Mouse (Mus musculus): ENCODE data around the gene Cxcl10. TPM values are rescaled to one million over a fixed set of nuclear protein-coding genes. Genes with fewer than 3 reads are reported as not detected.
A peak's percentile ranks its signal among the peaks of the same experiment; 100 is the strongest.

The Cxcl10 gene
- polyA plus RNA-seq, 1 experiment from 2014 or later, result 0.18 TPM

DNA sequence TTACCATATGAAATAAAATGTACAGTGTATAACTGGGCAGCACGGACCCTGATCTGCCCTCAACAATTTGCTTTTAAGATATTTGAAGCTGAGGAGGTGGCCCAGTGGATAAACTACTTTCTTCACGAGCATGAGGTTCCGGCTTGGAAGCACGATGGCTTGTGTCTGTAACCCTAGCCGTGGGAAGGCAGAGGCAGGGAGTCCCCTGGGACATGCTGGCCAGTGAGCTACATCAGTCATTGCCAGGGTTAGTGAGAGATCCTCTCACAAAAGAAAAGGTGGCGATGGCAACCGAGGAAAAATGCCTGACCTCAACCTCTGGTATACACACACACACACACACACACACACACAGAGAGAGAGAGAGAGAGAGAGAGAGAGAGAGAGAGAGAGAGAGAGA, 35.1 kb upstream of the Cxcl10 start:
- no peak overlapping the region for H3K27ac ChIP-seq (replicated peaks)
- no peaks in the 10 kb centered on the region for H3K4me1 ChIP-seq
- H3K9ac ChIP-seq (replicated peaks), result no peak overlapping the region
- H3K36me3 ChIP-seq, result no peaks in the 10 kb centered on the region
- no peaks in the 10 kb centered on the region for H3K27me3 ChIP-seq (replicated peaks)
- no peaks in the 10 kb centered on the region for H3K9me3 ChIP-seq (replicated peaks)
- WGBS, result 41% methylated on average over 7 of the region's 7 CpGs
- no peak overlapping the region for H3K4me3 ChIP-seq (replicated peaks)
- ATAC-seq (ENCODE audit: low FRiP score), result no peak
- no peak overlapping the region for H3K4me2 ChIP-seq

DNA sequence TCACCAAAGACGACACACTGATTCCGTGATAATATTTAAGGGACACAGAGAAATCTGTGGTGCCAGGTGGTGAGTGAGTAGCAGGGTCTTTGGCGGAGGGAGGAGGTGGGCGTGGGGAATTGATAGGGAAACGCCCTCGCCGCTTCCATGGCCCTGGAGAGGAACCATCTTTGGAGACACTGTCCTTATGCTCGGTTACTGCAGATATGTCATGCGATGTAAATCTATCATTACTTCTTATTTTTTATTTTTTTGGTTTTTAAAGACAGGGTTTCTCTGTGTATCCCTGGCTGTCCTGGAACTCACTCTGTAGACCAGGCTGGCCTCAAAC, 33.6 kb upstream of the Cxcl10 start:
- WGBS, result 58% methylated on average over 9 of the region's 9 CpGs
- ATAC-seq (ENCODE audit: low FRiP score), result peak; percentile 14; the same call in 1 of the 2 replicates
- H3K4me1 ChIP-seq, result no peaks in the 10 kb centered on the region
- no peak overlapping the region for H3K9ac ChIP-seq (replicated peaks)
- H3K4me2 ChIP-seq, result no peak overlapping the region
- H3K27ac ChIP-seq (replicated peaks), result no peak overlapping the region
- H3K9me3 ChIP-seq (replicated peaks), result no peaks in the 10 kb centered on the region
- no peak overlapping the region for H3K4me3 ChIP-seq (replicated peaks)
- H3K36me3 ChIP-seq, result no peaks in the 10 kb centered on the region
- no peaks in the 10 kb centered on the region for H3K27me3 ChIP-seq (replicated peaks)

DNA sequence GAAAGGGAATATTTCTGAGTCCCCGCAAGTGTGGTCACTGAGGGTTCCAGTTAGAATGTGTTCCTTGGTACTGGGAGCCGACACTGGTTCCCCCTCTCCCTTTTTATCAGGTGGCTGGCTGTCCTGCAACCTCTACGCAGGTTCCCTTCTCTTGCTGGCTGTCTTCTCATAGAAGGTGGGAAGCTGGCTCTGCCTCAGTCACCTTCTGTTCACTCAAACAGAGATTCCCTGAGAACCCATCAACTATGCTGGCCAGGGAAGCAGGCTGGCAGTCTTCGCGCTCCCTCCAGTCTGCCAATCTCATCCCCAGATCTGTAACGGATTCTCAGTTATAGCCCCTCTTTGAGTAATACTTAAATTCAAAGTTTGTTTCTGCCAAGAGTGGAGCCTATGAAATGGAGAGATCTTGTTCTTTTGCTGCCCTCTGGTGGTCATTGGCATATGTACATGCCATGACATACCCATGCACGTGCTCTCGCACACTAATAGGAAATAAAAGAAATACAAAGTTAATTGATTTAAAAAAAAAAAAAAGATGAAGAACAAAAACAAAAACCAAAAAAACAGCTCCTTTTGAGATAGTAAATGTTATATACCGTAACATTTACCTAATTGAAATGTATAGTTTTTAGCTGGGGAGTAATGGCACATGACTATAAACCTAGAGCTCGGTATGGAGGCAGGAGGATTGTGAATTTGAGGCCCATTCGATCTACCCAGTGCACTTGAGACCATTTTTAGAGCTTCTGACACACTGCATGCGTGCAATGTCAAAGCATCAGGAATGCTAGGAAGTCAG, 33.1 kb upstream of the Cxcl10 start:
- no peaks in the 10 kb centered on the region for H3K4me1 ChIP-seq
- no peaks in the 10 kb centered on the region for H3K36me3 ChIP-seq
- peak; percentile 90 for ATAC-seq (ENCODE audit: low FRiP score)
- 36% methylated on average over 12 of the region's 12 CpGs for WGBS
- no peak overlapping the region for H3K9ac ChIP-seq (replicated peaks)
- H3K27ac ChIP-seq (replicated peaks), result no peak overlapping the region
- H3K27me3 ChIP-seq (replicated peaks), result no peaks in the 10 kb centered on the region
- no peaks in the 10 kb centered on the region for H3K9me3 ChIP-seq (replicated peaks)
- H3K4me3 ChIP-seq (replicated peaks), result no peak overlapping the region
- H3K4me2 ChIP-seq, result no peak overlapping the region

DNA sequence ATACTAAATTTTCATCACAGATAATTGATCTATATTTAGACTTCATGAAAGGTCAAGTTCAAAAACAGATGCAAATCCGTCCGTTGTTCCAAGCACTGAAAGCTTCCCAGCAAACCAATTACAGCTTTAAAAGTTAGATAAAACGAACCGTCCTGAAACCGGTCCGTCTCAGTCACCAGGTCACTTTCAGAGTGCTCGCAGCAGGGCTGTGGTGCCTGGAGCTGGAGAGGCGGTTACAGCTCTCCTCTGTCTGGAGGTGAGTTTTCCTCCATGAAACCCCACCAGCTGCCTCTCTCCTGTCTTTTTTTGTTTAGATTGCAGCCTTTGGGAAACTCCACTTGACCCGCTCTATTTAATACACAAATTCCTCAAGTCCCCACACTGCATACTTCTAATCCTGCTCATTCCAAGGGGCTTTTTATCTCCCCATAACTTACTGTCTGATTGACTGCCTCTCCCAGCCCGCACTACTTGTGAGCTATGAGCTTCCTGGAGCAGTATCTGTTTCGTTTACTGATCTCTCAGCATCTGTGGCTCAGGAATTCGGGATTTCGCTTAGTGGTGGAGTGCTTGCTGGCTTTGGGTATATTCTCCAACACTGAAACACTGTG, 28.2 kb upstream of the Cxcl10 start:
- Histone ChIP-seq H3K9ac (replicated peaks) (no peak overlapping the region), H3K27me3 (replicated peaks) (no peaks in the 10 kb centered on the region), H3K9me3 (replicated peaks) (no peaks in the 10 kb centered on the region), H3K4me1 (no peaks in the 10 kb centered on the region), H3K4me3 (replicated peaks) (no peak overlapping the region), H3K36me3 (no peaks in the 10 kb centered on the region), H3K4me2 (no peak overlapping the region), H3K27ac (replicated peaks) (no peak overlapping the region)
- 58% methylated on average over 13 of the region's 13 CpGs for WGBS
- ATAC-seq (ENCODE audit: low FRiP score), result no peak

DNA sequence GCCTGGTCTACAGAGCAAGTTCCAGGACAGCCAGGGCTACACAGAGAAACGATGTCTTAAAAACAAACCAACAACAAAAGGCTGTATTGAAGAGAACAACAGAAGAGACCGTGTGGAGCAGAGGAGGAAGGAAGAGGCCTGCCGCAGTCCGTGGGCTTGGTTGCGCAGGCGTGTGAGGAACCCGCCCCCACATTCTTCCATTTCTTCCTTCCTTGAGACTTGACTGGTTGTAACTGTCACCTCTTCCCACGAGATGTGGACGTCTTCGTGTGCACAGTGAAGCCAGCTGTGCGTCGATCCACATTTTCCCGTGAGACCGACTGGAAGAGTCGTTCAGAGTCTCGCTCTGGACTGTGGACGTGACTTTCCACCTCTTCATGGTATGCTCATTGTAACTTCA, 26.7 kb upstream of the Cxcl10 start:
- no peaks in the 10 kb centered on the region for H3K36me3 ChIP-seq
- H3K4me3 ChIP-seq (replicated peaks), result no peak overlapping the region
- H3K9ac ChIP-seq (replicated peaks), result no peak overlapping the region
- H3K27me3 ChIP-seq (replicated peaks), result no peaks in the 10 kb centered on the region
- WGBS, result 80% methylated on average over 17 of the region's 17 CpGs
- ATAC-seq (ENCODE audit: low FRiP score), result no peak
- no peaks in the 10 kb centered on the region for H3K9me3 ChIP-seq (replicated peaks)
- H3K4me2 ChIP-seq, result no peak overlapping the region
- H3K4me1 ChIP-seq, result peaks cover 10% of the 10 kb centered on the region; the same call in 1 of the 2 replicates
- H3K27ac ChIP-seq (replicated peaks), result no peak overlapping the region

DNA sequence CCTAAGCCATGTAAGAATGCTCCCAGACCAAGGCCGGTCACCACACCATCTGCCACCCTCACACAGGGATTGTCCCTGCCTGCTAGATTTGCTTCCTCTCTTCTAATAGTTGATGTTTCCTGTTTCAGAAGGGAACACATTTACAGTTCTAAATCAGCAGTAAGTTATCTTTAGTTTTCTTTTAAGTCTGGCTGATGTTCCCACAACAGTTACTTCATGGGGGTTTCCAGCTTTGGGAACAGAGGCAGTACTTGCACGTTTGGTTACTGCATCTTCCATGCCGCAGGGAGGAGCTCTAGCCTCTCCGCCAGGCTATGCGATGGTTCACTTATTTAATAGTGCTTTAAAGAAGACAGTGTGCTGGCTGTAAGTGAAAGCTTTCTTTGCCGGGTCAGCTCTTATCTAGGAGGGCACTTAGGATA, 26.0 kb upstream of the Cxcl10 start:
- H3K4me3 ChIP-seq (replicated peaks), result no peak overlapping the region
- no peaks in the 10 kb centered on the region for H3K36me3 ChIP-seq
- 54% methylated on average over 6 of the region's 6 CpGs for whole genome bisulfite sequencing
- no peaks in the 10 kb centered on the region for H3K27me3 ChIP-seq (replicated peaks)
- no peaks in the 10 kb centered on the region for H3K9me3 ChIP-seq (replicated peaks)
- peaks cover 10% of the 10 kb centered on the region; the same call in 1 of the 2 replicates for H3K4me1 ChIP-seq
- no peak overlapping the region for H3K9ac ChIP-seq (replicated peaks)
- H3K4me2 ChIP-seq, result no peak overlapping the region
- no peak for ATAC-seq (ENCODE audit: low FRiP score)
- no peak overlapping the region for H3K27ac ChIP-seq (replicated peaks)

DNA sequence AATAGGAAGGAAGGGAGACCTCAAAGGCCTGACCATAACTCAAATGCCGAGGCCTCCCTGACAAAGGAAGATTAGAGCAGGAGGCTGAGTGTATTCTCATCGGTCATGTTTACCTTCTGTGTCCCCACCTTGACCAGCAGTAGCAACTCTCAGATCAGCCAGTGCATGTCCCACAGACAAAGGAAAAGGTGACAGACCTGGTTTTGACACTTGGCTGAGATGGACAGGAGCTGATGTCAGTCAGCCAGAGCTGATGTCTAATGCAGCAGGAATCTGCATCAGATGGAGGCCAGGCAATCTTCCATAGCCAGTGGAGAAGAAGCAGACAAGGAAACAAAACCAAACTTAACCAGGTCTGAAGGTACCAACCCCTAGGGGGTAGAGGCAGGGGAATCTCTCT, 23.9 kb upstream of the Cxcl10 start:
- H3K9ac ChIP-seq (replicated peaks), result no peak overlapping the region
- 60% methylated on average over 2 of the region's 2 CpGs for WGBS
- no peak for ATAC-seq (ENCODE audit: low FRiP score)

DNA sequence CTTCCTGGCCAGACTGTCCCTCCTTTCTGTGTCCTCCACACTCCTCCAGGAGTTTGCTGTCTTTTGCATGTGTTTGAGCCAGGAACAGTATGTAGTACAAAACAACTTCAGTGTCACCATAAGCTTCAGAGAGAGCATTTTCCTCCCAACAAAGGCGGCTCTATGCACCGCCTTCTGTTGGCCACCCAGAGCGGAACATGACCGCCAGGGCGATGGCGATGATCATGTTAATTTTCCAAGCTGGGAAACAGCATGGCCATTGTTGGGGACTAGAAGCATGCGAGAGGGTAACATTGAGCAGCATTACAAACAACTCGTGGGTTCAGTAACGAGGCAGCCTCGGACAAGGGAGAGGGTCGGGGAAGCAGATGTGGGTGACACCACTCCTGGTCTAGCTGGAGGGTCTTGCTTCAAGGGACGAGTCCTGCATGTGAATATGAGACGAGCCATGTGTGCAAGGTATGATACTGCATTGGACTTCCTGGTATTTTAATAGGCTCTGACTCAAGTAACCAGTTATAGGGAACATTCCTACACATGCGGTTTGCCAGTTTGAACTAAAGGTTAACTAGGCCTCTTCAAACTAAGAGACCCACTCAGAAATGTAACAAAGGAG, 22.8 kb upstream of the Cxcl10 start:
- no peak overlapping the region for H3K4me2 ChIP-seq
- WGBS, result 63% methylated on average over 14 of the region's 14 CpGs
- H3K36me3 ChIP-seq, result no peaks in the 10 kb centered on the region
- no peaks in the 10 kb centered on the region for H3K9me3 ChIP-seq (replicated peaks)
- H3K27ac ChIP-seq (replicated peaks), result 0 out of 2 replicates have a peak overlapping the region, but pooled peaks have one; percentile 20
- no peak for ATAC-seq (ENCODE audit: low FRiP score)
- H3K4me3 ChIP-seq (replicated peaks), result no peak overlapping the region
- no peaks in the 10 kb centered on the region for H3K27me3 ChIP-seq (replicated peaks)
- peaks cover 17% of the 10 kb centered on the region for H3K4me1 ChIP-seq
- H3K9ac ChIP-seq (replicated peaks), result no peak overlapping the region

More for the DNA sequence above, 23.9 kb upstream of the Cxcl10 start:
- Histone ChIP-seq H3K27ac (replicated peaks) (no peak overlapping the region), H3K36me3 (no peaks in the 10 kb centered on the region), H3K9me3 (replicated peaks) (no peaks in the 10 kb centered on the region), H3K27me3 (replicated peaks) (no peaks in the 10 kb centered on the region), H3K4me2 (no peak overlapping the region), H3K4me3 (replicated peaks) (no peak overlapping the region), H3K4me1 (peaks cover 17% of the 10 kb centered on the region)

DNA sequence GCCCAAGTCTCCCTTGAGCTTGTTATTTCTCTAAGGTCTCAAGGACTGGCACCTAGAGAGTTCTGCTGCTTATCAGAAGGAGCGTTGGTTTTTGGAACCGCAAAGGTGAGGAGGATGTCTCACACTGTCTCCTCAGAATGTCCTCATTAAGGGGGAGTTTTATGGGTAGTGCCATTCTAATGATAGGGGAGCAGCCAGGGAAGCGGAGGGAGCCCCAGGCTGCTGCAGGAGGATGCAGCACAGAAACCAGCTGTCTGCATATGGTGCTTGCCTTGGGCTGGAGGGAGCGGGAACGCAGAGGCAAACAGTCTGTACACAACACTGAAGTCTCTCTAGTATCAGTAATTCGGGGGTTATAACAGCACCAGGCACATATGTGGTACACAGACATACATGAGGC, 22.2 kb upstream of the Cxcl10 start:
- H3K27ac ChIP-seq (replicated peaks), result 0 out of 2 replicates have a peak overlapping the region, but pooled peaks have one; percentile 20
- ATAC-seq (ENCODE audit: low FRiP score), result no peak
- H3K4me1 ChIP-seq, result peaks cover 17% of the 10 kb centered on the region
- H3K9me3 ChIP-seq (replicated peaks), result no peaks in the 10 kb centered on the region
- no peak overlapping the region for H3K4me2 ChIP-seq
- no peak overlapping the region for H3K4me3 ChIP-seq (replicated peaks)
- WGBS, result 58% methylated on average over 6 of the region's 6 CpGs
- H3K27me3 ChIP-seq (replicated peaks), result no peaks in the 10 kb centered on the region
- H3K36me3 ChIP-seq, result no peaks in the 10 kb centered on the region
- no peak overlapping the region for H3K9ac ChIP-seq (replicated peaks)

DNA sequence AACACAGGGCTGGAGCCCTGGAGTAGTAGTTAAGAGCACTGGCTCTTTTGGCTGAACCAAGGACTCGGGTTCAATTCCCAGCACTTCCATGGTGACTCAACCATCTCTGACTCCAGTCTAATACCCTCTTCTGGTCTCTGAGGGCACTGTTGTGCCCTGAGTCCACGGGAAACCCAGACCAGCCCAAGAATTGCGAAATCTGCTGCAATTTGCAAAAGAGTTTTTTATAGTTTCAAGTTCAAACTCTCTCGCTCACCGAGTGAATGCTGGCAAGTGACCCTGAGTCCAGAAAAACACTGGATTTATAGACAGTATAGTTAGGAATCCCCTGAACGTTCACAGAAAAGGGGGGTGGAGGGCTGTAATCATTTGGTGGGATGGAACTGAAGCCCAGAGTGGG, 21.7 kb upstream of the Cxcl10 start:
- WGBS, result 75% methylated on average over 6 of the region's 6 CpGs

DNA sequence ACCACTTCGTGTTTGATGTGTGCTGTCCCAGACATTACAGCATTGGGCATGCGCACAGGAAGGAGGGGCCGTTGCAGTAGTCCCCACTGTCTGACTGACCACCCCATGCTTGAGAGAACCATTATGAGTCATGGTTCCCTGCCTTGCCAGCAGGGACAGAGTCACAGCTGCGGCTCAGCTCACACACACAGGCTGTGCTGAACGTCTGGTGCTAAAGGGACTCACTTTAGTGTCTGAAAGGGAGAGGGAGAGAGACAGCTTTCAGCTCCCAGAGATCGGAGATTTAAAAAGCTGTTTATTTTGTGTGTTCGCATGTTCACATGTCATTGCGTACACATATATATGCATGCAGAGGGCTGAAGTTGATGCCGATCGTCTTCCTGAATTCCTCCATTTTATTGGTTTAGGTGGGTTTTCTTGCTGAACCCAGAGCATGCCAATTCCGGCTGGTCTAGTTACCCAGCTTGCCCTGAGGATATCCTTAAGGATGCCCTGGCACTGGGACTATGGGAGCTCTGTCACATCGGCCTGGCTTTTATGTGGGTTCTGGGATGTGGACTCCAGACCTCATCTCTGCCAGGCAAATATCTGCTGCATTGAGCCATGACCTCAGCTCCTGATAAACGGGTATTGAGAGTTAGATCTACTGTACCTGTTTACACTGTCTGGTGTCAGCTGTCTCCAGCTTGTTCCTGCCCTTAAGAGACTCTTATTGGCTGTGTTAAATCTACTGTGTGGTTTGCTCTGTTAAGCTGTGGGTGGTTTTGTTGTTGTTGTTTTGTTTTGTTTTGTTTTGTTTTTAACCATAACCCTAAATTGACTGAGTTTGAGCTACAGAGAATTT, 20.7 kb upstream of the Cxcl10 start:
- no peak overlapping the region for H3K9ac ChIP-seq (replicated peaks)
- no peaks in the 10 kb centered on the region for H3K36me3 ChIP-seq
- peaks cover 17% of the 10 kb centered on the region for H3K4me1 ChIP-seq
- peak overlapping the region; percentile 35 for H3K4me2 ChIP-seq
- H3K9me3 ChIP-seq (replicated peaks), result no peaks in the 10 kb centered on the region
- H3K4me3 ChIP-seq (replicated peaks), result peak overlapping the region; percentile 5; the same call in 1 of the 2 replicates
- H3K27me3 ChIP-seq (replicated peaks), result no peaks in the 10 kb centered on the region
- WGBS, result 47% methylated on average over 13 of the region's 13 CpGs
- 0 out of 2 replicates have a peak overlapping the region, but pooled peaks have one; percentile 41 for H3K27ac ChIP-seq (replicated peaks)
- peak; percentile 87 for ATAC-seq (ENCODE audit: low FRiP score)

More for the DNA sequence above, 21.7 kb upstream of the Cxcl10 start:
- H3K9ac ChIP-seq (replicated peaks), result no peak overlapping the region
- H3K4me1 ChIP-seq, result peaks cover 17% of the 10 kb centered on the region
- H3K27me3 ChIP-seq (replicated peaks), result no peaks in the 10 kb centered on the region
- no peak overlapping the region for H3K4me2 ChIP-seq
- H3K9me3 ChIP-seq (replicated peaks), result no peaks in the 10 kb centered on the region
- no peaks in the 10 kb centered on the region for H3K36me3 ChIP-seq
- H3K4me3 ChIP-seq (replicated peaks), result no peak overlapping the region
- H3K27ac ChIP-seq (replicated peaks), result no peak overlapping the region
- ATAC-seq (ENCODE audit: low FRiP score), result no peak
